Comparison of ENCODE assay signal across 8 mouse cellular contexts in the genomic region with DNA sequence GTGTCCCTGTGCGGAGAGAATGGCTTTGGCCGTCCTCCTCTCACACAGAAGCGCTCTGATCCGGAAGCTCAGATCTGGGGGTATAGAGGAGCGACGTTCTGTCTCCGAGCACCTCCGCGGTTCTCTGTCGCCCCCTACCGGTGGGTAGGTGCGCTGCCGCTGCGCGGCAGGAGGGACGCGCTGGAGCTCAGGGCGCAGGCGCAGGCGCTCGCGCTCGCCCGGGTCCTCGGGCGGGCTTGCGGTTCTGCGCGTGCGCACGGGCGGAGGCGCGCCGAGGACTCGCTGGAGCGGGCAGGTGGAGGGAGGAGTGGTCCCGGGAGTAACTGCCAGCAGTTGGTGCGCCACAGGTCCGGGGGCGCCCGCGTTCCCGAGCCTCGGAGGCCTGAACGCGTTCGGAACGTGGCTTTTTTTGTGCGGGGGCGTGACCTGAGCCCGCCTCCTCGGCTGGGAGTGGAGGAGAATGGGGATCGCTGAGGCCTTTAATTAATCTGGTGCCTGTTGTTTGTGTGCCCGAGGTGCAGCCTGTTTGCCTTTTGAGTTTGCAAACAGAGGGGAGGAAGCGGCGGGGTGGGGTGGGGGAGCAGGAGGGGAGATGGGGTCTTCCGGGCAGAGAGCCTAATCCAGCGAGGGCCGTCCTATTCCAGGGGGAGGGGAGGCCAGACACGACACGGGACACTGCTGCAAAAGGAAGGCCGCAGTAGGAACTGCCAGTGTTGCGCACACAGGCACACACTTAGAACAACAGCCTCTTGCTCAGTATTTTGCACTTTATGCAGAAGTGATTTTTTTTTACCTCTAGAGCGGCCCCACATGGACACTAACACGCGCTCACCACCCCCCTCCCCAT. TPM values are rescaled to one million over a fixed set of nuclear protein-coding genes. Genes with fewer than 3 reads are reported as not detected.
A peak's percentile ranks its signal among the peaks of the same experiment; 100 is the strongest.
DNase-seq lines count a peak whose midpoint lies in the region; ATAC-seq lines count a peak whose summit lies in the region.

Gene Tmem106c, plus strand, starts transcription at position 212 of the 847 bp plus-strand sequence.

- H3K9ac ChIP-seq in intestine, embryonic 14.5 days (ENCODE audit: low read length): peak within 1 kb of the TSS; percentile 57

- peak; percentile 93 for ATAC-seq in intestine, embryonic 14.5 days (replicated peaks; ENCODE audit: low FRiP score, low TSS enrichment, low read depth)

- H3K4me1 ChIP-seq in intestine, embryonic 14.5 days (replicated peaks; ENCODE audit: control insufficient read depth, insufficient read depth, low read length): peaks cover 6% of the 10 kb centered on the region; the same call in 1 of the 2 replicates

- H3K4me2 ChIP-seq in intestine, embryonic 14.5 days (ENCODE audit: low read length): peak within 1 kb of the TSS; percentile 74

- peak; percentile 95 to 97 for DNase-seq in adrenal gland, adult (ENCODE audit: inconsistent age in 2 of 2, low spot score in 1 of 2)
- DNase-seq in embryo, embryonic 10.5 days (ENCODE audit: low spot score): peak; percentile 93
- DNase-seq in gastrocnemius, postnatal 25 days: peak; percentile 85
- peak; percentile 95 for DNase-seq in intestine, embryonic 14.5 days (ENCODE audit: low spot score)
- DNase-seq in left cerebral cortex, postnatal 14 days (ENCODE audit: low spot score in 2 of 2): peak; percentile 89 to 94
- DNase-seq in mesoderm, embryonic 11.5 days (ENCODE audit: low read depth, low spot score): peak; percentile 97
- DNase-seq in right cerebral cortex, postnatal 36 days (ENCODE audit: low spot score in 2 of 2): peak; percentile 79 to 80
- peak; percentile 91 for DNase-seq in yolk sac, embryonic 10.5 days (ENCODE audit: low spot score)

- H3K4me3 ChIP-seq in intestine, embryonic 14.5 days (ENCODE audit: low read depth, low read length): peak within 1 kb of the TSS; percentile 54

- H3K9me3 ChIP-seq in intestine, embryonic 14.5 days (ENCODE audit: control insufficient read depth, low read length): no peaks in the 10 kb centered on the region

- peak within 1 kb of the TSS; percentile 2; the same call in 1 of the 2 replicates for H3K27ac ChIP-seq in intestine, embryonic 14.5 days (ENCODE audit: low read depth)

- H3K27me3 ChIP-seq in intestine, embryonic 14.5 days (replicated peaks; ENCODE audit: control insufficient read depth, insufficient read depth, low read length): no peaks in the 10 kb centered on the region

- H3K36me3 ChIP-seq in intestine, embryonic 14.5 days (ENCODE audit: control insufficient read depth, insufficient read depth, low read length): no peaks in the 10 kb centered on the region

- WGBS in intestine, embryonic 14.5 days: under 1% methylated on average over 65 of the region's 67 CpGs

- intact Hi-C loops in left cerebral cortex, postnatal 14 days (cut with DNase I): loop anchor here (5.0 to 10.0 kb wide), 2 partner anchors 172 to 201 kb away; partner anchors contain the start of genes Asb8 and Ccdc184

RNA-seq across cellular contexts. Expression of gene Tmem106c, which starts in this region (rescaled TPM):
- 1 to 10 TPM; 4.8 to 7.1 TPM for total RNA-seq in gastrocnemius, postnatal 25 days (2021)
- 39.0 and 43.4 TPM in 2 replicates for polyA plus RNA-seq in intestine, embryonic 14.5 days (2014; fragmentation: Nextera tagmentation; extraction: Ambion mirVana)
- total RNA-seq in left cerebral cortex, postnatal 14 days (2021): 10 to 100 TPM; 14.9 to 16.3 TPM

Comparison
In these comparisons a context has a peak if more than half of its experiments do, and no peak if none do; other contexts are left out.
1. Peak in every context shown above with its lines: DNase-seq, ATAC-seq, H3K4me3 ChIP-seq and H3K27ac ChIP-seq.